Mouse (Mus musculus) MEL (cell line): ENCODE measurements at regions not wholly inside any gene's neighbourhood (a gene's known extent, or its start where the extent isn't known, plus 50 kb on each side); places are given as distances from the start of the nearest gene placed in this dataset.

ENCODE experiments used
- DNase-seq: peaks from one replicate; pipeline ENCODE4 v3.0.0; 2011; ENCODE audit warnings: low read depth, low spot score
- H3K27ac ChIP-seq: 2 replicates; pipeline ENCODE4 v1.5.1; 2012; ENCODE audit warnings: low read depth, mild to moderate bottlenecking, control low read depth, low read length, moderate library complexity; ENCODE audit not compliant: control insufficient read depth
- H3K27me3 ChIP-seq, 2 experiments: fragments of 150-350 bp in 1 of 2; sonication (generic) in 1 of 2; 2 replicates each; pipeline ENCODE4 v1.6.1; 2012; ENCODE audit warnings: low read length in 2 of 2, mild to moderate bottlenecking in 2 of 2, improper control_type of control experiment in 1 of 2, moderate library complexity in 1 of 2; ENCODE audit not compliant: insufficient read depth in 2 of 2, control insufficient read depth in 1 of 2
- H3K36me3 ChIP-seq, 2 experiments: 2 replicates each; pipeline ENCODE4 v1.6.1; 2012 to 2014; ENCODE audit warnings: low read length in 2 of 2, improper control_type of control experiment in 1 of 2, inconsistent platforms in 1 of 2, mild to moderate bottlenecking in 1 of 2; ENCODE audit not compliant: insufficient read depth in 2 of 2, control insufficient read depth in 1 of 2
- H3K4me1 ChIP-seq, 2 experiments: fragments of 150-350 bp in 1 of 2; sonication (generic) in 1 of 2; 2 replicates each; pipeline ENCODE4 v1.6.1; 2012; ENCODE audit warnings: low read length in 2 of 2, improper control_type of control experiment in 1 of 2, mild to moderate bottlenecking in 1 of 2; ENCODE audit not compliant: insufficient read depth in 2 of 2, control insufficient read depth in 1 of 2
- H3K4me3 ChIP-seq, 2 experiments: fragments of 150-350 bp in 1 of 2; sonication (generic) in 1 of 2; 2 replicates each; pipeline ENCODE4 v1.5.1; 2012; ENCODE audit warnings: low read depth in 2 of 2, low read length in 2 of 2, mild to moderate bottlenecking in 2 of 2, moderate library complexity in 2 of 2, control low read depth in 1 of 2, improper control_type of control experiment in 1 of 2; ENCODE audit not compliant: control insufficient read depth in 1 of 2, insufficient read depth in 1 of 2
- H3K79me2 ChIP-seq: 2 replicates; pipeline ENCODE4 v1.6.1; 2012; ENCODE audit warnings: mild to moderate bottlenecking, low read length, moderate library complexity; ENCODE audit not compliant: control insufficient read depth, poor library complexity, insufficient read depth
- H3K9ac ChIP-seq: 2 replicates; pipeline ENCODE4 v1.6.1; 2012; ENCODE audit warnings: low read depth, mild to moderate bottlenecking, control low read depth, low read length, moderate library complexity; ENCODE audit not compliant: control insufficient read depth, poor library complexity, severe bottlenecking
- H3K9me3 ChIP-seq: fragments of 150-350 bp; sonication (generic); replicated peaks from 2 replicates; pipeline ENCODE4 v1.6.1; 2012; ENCODE audit warnings: mild to moderate bottlenecking, low read length, improper control_type of control experiment, moderate library complexity; ENCODE audit not compliant: insufficient read depth
- CTCF ChIP-seq, 3 experiments: IDR thresholded peaks in 2 of 3; conservative IDR thresholded peaks in 1 of 3; 2 replicates each; pipeline ENCODE4 v1.5.1; 2011 to 2012; ENCODE audit warnings: low read length in 3 of 3, low read depth in 2 of 3, mild to moderate bottlenecking in 2 of 3, improper control_type of control experiment in 1 of 3, inconsistent platforms in 1 of 3, mixed read lengths in 1 of 3, moderate library complexity in 1 of 3; ENCODE audit not compliant: control insufficient read depth in 1 of 3, insufficient read depth in 1 of 3, poor library complexity in 1 of 3, severe bottlenecking in 1 of 3
- ELF1 ChIP-seq: IDR thresholded peaks from 2 replicates; pipeline ENCODE4 v1.6.1; 2014; ENCODE audit warnings: low read depth, mild to moderate bottlenecking, inconsistent platforms, low read length, improper control_type of control experiment, moderate library complexity
- ETS1 ChIP-seq: IDR thresholded peaks from 2 replicates; pipeline ENCODE4 v1.6.1; 2012; ENCODE audit warnings: low read depth, mild to moderate bottlenecking, inconsistent platforms, low read length, improper control_type of control experiment, moderate library complexity
- GABPA ChIP-seq: IDR thresholded peaks from 2 replicates; pipeline ENCODE4 v1.6.1; 2012; ENCODE audit warnings: low read depth, mild to moderate bottlenecking, inconsistent platforms, low read length, improper control_type of control experiment, moderate library complexity
- HCFC1 ChIP-seq: IDR thresholded peaks from 2 replicates; pipeline ENCODE4 v1.6.1; 2012; ENCODE audit warnings: low read depth, mild to moderate bottlenecking, inconsistent platforms, low read length, improper control_type of control experiment, moderate library complexity
- JUND ChIP-seq: IDR thresholded peaks from 2 replicates; pipeline ENCODE4 v1.6.1; 2011; ENCODE audit warnings: low read depth, mild to moderate bottlenecking, improper control_type of control experiment, low read length
- KAT2A ChIP-seq: conservative IDR thresholded peaks from 2 replicates; pipeline ENCODE4 v1.6.1; 2012; ENCODE audit warnings: low read depth, low read length, improper control_type of control experiment, inconsistent platforms
- MAZ ChIP-seq: IDR thresholded peaks from 2 replicates; pipeline ENCODE4 v1.6.1; 2012; ENCODE audit warnings: low read depth, mild to moderate bottlenecking, inconsistent platforms, low read length, improper control_type of control experiment
- MEF2A ChIP-seq: IDR thresholded peaks from 2 replicates; pipeline ENCODE4 v1.6.1; 2014; ENCODE audit warnings: low read depth, mild to moderate bottlenecking, inconsistent platforms, low read length, improper control_type of control experiment; ENCODE audit not compliant: poor library complexity, insufficient replicate concordance, severe bottlenecking; ENCODE audit errors: extremely low read depth
- MXI1 ChIP-seq: IDR thresholded peaks from 2 replicates; pipeline ENCODE4 v1.6.1; 2011; ENCODE audit warnings: mild to moderate bottlenecking, low read depth, low read length, improper control_type of control experiment
- MYC ChIP-seq: IDR thresholded peaks from 2 replicates; pipeline ENCODE4 v1.6.1; 2011; ENCODE audit warnings: low read depth, mild to moderate bottlenecking, low read length, improper control_type of control experiment, moderate library complexity
- NELFE ChIP-seq: IDR thresholded peaks from 2 replicates; pipeline ENCODE4 v1.6.1; 2011; ENCODE audit warnings: low read depth, low read length, improper control_type of control experiment
- POLR2AphosphoS2 ChIP-seq: IDR thresholded peaks from 2 replicates; pipeline ENCODE4 v1.6.1; 2011; ENCODE audit warnings: low read length, improper control_type of control experiment
- POLR2AphosphoS5 ChIP-seq: IDR thresholded peaks from 2 replicates; pipeline ENCODE4 v1.6.1; 2012; ENCODE audit warnings: low read depth, borderline replicate concordance, mild to moderate bottlenecking, inconsistent platforms, low read length, moderate library complexity, mixed read lengths
- RAD21 ChIP-seq: IDR thresholded peaks from 2 replicates; pipeline ENCODE4 v1.6.1; 2011; ENCODE audit warnings: mild to moderate bottlenecking, low read depth, low read length, improper control_type of control experiment
- RCOR1 ChIP-seq: IDR thresholded peaks from 2 replicates; pipeline ENCODE4 v1.6.1; 2012; ENCODE audit warnings: low read depth, mild to moderate bottlenecking, inconsistent platforms, low read length, improper control_type of control experiment
- SIN3A ChIP-seq: IDR thresholded peaks from 2 replicates; pipeline ENCODE4 v1.6.1; 2012; ENCODE audit warnings: low read length, improper control_type of control experiment, inconsistent platforms
- TBP ChIP-seq: IDR thresholded peaks from 2 replicates; pipeline ENCODE4 v1.8.0; 2011; ENCODE audit warnings: low read depth, low read length, improper control_type of control experiment
- TCF12 ChIP-seq: IDR thresholded peaks from 2 replicates; pipeline ENCODE4 v1.6.1; 2014; ENCODE audit warnings: low read depth, mild to moderate bottlenecking, inconsistent platforms, low read length, improper control_type of control experiment, moderate library complexity
- USF1 ChIP-seq: IDR thresholded peaks from 2 replicates; pipeline ENCODE4 v1.6.1; 2014; ENCODE audit warnings: low read depth, mild to moderate bottlenecking, inconsistent platforms, low read length, improper control_type of control experiment, moderate library complexity
- USF2 ChIP-seq, 2 experiments: IDR thresholded peaks; 2 replicates each; pipeline ENCODE4 v1.6.1; 2011 to 2012; ENCODE audit warnings: improper control_type of control experiment in 2 of 2, low read length in 2 of 2, borderline replicate concordance in 1 of 2, inconsistent platforms in 1 of 2, low read depth in 1 of 2, mild to moderate bottlenecking in 1 of 2; ENCODE audit not compliant: insufficient read depth in 1 of 2
- ZC3H11A ChIP-seq: IDR thresholded peaks from 2 replicates; pipeline ENCODE4 v1.6.1; 2012; ENCODE audit warnings: low read depth, mild to moderate bottlenecking, inconsistent platforms, low read length, improper control_type of control experiment

DNA sequence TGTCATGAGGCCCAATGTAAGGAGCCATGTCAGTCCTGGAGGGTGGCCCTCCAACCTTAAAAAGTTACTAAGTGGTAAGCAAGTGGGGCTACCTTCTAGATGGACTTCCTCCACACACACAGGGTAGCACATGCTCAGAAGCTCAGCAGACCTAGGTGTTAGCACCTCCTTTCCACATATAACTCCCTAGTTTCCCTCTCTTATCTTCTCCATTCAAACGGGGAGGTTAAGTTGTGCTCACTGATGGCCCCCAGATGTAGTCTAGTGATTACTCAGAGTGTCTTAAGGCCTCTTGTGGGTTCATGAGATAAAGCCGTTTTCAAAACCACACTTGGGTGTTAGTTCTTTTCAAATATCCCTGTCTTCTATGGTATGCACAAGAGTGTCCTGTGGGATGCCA lies 188.7 kb downstream of the Sec16b start (continued):
- peak; percentile 98 for TF ChIP-seq TCF12
- TF ChIP-seq POLR2AphosphoS2, result no peak
- TF ChIP-seq HCFC1, result 0 out of 2 replicates have a peak, but pooled peaks have one; percentile 17
- no peak for TF ChIP-seq ELF1
- TF ChIP-seq MXI1, result peak; percentile 17; the same call in 1 of the 2 replicates
- TF ChIP-seq GABPA, result no peak
- no peak for TF ChIP-seq USF1
- TF ChIP-seq MEF2A, result peak; percentile 32; the same call in 1 of the 2 replicates
- peak; percentile 41; the same call in 1 of the 2 replicates for TF ChIP-seq MYC
- no peak for TF ChIP-seq ZC3H11A
- TF ChIP-seq RCOR1, result peak; percentile 85
- TF ChIP-seq TBP, result no peak
- TF ChIP-seq USF2 (IDR thresholded peaks at IDR 0.05; ENCODE audit: borderline replicate concordance in 1 of 2, insufficient read depth in 1 of 2, low read depth in 1 of 2, low read length in 2 of 2), result no peak
- TF ChIP-seq POLR2AphosphoS5, result no peak

DNA sequence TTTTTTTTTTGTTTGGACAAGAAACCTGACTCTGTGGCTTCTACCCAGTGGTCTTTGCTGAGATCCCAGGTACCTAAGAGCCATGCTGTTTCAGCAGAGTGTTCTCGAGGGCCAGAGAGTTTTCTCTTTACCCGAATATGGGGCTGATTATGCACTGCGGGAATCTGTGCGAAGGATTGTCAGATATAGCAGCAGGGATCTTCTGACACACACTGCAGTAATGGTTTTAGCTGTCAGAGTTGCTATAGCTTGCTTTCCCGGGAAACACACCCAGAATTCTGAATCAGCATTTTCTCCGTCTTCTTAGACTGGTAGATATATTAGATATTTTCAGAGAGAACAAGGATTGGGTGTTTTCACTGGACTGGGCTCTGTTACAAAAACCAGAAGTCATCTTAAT lies 197.1 kb downstream of the Sec16b start:
- no peak overlapping the region for H3K4me3 ChIP-seq
- no peak overlapping the region for H3K9ac ChIP-seq
- H3K27me3 ChIP-seq, result no peaks in the 10 kb centered on the region
- TF ChIP-seq ZC3H11A (no peak), POLR2AphosphoS5 (no peak), TCF12 (no peak), POLR2AphosphoS2 (no peak), SIN3A (no peak), ELF1 (no peak), RAD21 (no peak), RCOR1 (no peak), NELFE (no peak), MAZ (no peak), KAT2A (no peak), JUND (no peak), CTCF (IDR thresholded peaks at IDR 0.05 in 2 of 3, conservative IDR thresholded peaks at IDR 0.05 in 1 of 3; ENCODE audit: control insufficient read depth in 1 of 3, insufficient read depth in 1 of 3, low read depth in 2 of 3, low read length in 3 of 3, poor library complexity in 1 of 3, severe bottlenecking in 1 of 3) (no peak), ETS1 (no peak), GABPA (no peak), TBP (no peak)
- no peaks in the 10 kb centered on the region for H3K36me3 ChIP-seq
- no peaks in the 10 kb centered on the region for H3K4me1 ChIP-seq
- H3K9me3 ChIP-seq, result no peaks in the 10 kb centered on the region
- H3K27ac ChIP-seq, result no peak overlapping the region
- DNase-seq, result no peak
- H3K79me2 ChIP-seq, result no peaks in the 10 kb centered on the region
